Mouse (Mus musculus): ENCODE data around the gene C1qtnf9.

C1qtnf9 gene

DNA sequence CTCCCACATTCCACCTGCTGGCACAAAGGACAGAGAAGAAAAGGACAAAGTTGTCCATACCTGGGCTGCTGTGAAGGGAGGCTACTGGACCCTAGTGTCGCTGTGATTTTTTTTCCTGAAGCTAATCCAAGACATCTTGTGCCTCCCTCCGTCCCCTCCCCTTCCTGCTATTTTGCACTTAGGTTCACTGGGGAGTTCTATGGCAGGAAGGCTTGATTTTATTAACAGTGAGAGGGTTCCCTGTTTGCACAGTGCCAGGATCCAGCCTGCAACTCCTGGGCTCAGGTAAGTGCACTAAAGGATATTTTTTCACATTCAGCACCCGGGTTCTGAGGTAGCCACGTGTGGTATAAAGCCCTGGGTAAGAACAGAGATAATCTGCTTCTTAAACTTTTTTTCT lies at the start of gene C1qtnf9:
TSS of gene C1qtnf9 (plus strand) at position 251 of the 400 bp plus-strand sequence.
- DNase-seq (ENCODE audit: low read depth, low spot score): no peak

DNA sequence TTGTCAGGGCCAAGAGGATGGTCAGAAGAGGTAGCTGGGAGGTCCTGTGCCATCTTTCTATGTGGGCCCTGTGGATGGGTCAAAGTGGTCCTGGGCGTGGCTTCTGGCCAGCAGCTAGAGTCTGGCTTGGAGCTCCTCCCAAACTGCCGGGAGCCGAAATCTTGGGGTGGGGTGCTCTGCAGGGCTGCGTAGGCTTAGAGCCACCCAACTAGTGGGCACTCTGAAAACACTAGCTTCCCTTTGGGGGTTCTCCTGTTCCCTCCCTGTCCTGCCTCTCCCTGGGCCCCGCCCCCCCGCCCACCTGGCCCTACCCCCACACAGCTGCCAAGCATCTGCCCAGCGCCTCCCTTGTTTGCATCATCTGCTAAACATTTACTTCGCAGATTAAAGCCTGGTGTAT lies 46.6 kb upstream of the C1qtnf9 start:
- no peak for DNase-seq (ENCODE audit: low read depth, low spot score)

DNA sequence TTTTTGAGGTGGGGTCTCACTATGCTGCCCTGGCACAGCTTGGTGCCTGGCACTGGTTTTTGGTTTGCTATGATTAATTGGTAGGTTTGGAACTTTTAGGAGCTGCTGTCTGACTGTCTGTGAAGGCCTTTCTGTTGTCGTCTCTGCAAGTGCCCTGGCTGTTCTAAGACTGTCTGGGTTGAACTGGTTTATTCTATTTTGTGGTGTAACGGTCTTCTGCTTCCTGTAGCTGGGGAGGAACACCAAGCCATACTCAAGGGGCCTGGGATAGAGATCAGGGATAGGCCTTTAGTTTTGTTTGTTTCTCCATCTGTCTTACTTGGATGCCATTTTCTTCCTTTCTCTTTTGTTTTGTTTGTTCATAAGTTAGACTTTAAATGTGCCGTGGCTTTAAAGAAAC lies 46.0 kb upstream of the C1qtnf9 start:
- DNase-seq (ENCODE audit: low read depth, low spot score): no peak

DNA sequence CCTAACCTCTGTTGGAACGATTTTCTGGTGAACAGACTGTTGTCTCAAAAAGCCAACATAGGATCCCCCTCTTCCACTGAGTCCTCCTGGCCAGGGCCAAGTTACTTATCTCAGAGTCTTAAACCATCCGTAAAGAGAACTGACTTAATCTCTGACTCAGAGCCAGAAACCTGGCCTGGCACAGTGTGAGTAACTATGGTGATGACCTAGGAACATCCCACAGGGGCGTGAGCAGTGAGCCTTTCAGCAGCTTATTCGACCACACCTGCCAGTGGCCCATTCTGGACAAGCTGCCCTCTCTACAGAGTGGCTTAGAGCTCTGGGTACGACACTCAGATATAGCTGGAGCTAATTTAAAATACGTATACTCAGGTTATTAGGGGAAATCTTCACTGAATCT lies 41.8 kb upstream of the C1qtnf9 start:
- DNase-seq (ENCODE audit: low read depth, low spot score): peak; percentile 25

DNA sequence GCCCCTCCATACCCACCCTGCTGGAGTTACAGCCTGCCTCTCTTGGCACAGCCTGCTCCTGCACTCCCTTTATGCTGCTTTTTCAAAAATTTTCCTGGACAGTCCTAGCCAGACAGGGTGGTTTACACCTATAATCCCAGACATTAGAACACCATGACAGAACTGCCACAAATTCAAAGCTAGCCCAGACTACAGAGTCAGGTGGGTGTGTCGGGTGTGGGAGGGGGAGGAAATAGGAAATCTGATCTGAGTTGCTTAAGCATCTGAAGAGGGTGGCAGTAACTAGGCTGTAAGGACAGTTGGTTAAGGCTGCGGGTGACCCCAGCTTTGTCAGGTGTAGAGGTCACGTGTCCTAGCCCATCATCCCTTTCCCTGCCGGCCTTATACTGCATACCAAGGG lies 40.8 kb upstream of the C1qtnf9 start:
- DNase-seq (ENCODE audit: low read depth, low spot score): no peak

DNA sequence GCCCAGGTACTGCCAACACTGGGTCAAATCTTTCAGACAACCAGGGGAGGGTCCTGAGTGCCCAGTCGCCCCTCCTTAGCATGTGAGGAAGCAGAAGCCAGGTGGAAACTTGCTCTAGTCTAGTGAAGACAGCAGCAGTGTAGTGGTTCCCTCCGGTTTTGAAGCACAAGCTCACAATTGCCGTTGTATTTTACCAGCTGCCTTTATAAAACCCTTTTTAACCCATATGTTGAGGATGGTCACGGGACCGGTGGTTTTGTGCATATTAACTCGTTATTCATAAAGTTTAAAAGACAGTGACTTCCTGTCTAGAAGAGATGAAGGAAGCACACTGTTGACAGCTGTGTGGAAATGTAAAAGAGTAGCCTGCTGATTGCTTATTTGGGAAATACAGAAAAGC lies 35.9 kb upstream of the C1qtnf9 start:
- DNase-seq (ENCODE audit: low read depth, low spot score): no peak

DNA sequence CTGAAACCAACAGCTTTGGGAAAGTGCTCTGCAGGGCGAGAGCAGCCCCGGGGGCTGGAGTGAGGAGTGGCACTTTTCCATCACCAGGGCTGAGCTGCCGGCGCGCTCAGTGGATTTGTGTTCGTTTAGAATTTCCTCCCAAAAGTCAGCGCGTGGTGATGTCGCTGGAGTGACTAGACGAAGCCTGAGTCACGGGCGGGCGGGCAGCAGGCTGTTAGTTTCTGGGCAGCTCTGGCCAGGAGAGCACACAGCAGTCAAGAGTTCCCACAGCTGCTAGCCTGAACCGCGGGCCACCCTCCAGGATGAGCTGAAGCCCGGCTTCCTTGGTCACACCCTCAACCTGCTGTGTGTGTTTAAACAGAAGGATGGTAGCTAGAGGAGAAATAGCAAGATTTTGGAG lies 35.1 kb upstream of the C1qtnf9 start:
- DNase-seq (ENCODE audit: low read depth, low spot score): peak; percentile 42

DNA sequence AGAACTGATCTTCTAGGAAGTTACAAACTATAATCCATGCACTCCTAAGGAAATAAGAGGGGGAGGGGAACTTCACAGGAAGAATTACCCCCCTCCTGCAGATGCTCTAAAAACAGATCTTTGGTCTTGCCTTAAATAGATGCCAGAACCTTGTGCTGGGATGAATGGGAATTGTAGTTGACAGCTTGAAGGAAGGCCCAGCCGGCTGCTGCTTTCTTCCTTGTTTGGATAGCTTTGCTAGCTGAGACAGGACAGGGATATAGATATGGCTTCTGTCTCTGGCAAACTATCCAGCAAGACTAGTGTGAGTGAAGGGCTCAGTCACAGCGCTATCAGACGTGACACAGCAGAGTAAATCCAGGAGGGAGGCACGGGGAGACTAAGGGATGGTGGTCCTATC lies 34.2 kb upstream of the C1qtnf9 start:
- DNase-seq (ENCODE audit: low read depth, low spot score): no peak

DNA sequence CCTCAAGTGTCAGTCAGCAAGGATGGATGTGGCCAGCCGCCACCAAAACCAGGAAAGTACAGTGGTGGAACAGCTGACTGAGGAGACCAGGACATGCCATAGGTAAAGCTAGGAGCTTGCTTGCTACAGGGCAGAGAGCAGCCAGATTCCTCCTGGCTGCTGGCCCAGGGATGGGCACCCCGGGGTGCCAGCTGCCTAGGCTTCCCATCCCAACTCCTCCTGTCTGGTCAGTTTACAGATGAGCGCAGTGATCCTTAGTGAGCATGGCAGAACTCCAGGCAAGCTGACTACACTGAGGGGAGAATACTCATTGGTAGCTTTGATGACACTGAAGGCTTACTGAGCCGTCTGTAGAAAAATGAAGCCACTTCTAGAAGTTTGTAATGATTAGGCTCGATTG lies 32.7 kb upstream of the C1qtnf9 start:
- no peak for DNase-seq (ENCODE audit: low read depth, low spot score)

DNA sequence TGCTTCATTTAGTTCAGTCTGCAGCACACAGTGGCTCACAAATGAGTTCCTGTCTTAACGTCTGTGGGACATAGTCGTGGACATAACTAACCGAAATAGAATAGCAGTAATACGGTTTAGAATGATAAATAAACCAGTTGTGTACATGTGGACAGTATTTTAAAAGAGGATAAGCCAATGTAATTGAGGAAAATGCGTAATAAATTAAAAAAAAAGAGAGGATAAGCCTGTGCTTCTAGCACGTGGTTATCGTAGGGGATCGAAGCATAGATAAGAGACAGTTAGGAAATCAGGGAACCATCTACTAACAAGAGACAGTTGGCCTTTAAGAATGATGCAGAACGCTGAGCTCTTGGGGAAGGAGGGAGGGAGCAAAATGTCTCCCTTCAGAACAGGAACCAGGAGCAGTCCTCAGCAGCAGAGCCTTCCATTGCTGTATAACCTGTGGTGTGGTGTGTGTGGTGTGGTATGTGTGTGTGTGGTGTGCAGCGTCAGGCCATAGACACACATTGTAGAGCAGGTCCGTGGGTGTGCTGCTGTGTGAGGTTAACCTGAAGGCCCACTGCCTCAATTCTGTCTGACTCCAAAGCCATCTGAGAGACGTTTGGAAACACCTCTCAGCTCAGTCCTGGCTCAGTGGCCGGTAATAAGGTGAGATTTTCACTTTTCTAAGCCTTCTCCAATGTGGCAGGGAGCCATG lies 31.9 kb upstream of the C1qtnf9 start:
- DNase-seq (ENCODE audit: low read depth, low spot score): no peak

DNA sequence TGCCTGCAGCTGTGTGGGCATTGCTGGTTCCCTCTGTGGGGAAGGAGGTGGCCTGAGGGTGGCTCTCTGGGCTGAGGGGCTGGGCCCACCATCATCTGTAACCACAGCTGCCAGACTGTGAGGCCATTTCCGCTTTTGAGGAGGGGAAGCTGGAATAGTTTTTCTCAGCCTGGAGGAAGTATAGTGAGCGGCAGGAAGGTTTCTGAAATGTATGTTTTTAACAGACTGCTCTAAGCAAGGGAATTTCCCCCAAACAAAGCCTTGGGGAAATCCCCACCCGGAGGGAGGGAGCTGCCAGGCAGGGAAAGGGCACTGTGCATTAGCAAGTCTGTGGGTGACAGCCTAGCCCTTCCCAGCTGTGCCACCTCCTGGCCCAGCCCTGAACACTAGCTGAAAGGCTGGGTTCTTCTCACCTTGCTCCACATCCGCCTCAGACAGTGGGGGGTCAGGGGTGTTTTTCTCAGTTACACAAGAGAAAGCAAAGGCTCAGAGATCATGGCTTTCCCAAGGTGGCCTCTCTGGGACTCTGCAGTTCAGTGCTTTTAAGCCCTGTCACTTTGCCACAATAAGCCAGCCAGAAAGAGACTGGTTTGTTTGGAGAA lies 31.2 kb upstream of the C1qtnf9 start:
- peak; percentile 6 for DNase-seq (ENCODE audit: low read depth, low spot score)

DNA sequence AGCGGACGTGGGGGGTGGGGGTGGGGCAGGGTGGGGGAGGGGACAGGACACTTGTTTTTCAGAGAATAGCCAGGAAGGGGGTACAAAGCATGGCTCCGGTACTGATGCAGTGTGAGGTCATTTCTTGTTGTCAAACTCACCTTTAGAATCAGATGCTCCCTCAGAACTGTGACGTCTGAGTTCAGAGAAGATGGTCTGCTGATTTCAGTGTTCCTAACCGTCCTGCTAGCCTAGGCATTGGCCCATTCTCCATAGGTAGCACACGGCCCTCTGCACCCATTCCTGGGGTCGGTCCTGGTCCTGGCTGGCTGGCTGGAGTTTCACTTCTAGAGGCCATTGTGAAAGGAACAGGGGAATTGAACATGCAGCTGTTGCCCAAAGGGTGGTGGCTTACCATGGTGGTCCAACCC lies 30.7 kb upstream of the C1qtnf9 start:
- no peak for DNase-seq (ENCODE audit: low read depth, low spot score)

DNA sequence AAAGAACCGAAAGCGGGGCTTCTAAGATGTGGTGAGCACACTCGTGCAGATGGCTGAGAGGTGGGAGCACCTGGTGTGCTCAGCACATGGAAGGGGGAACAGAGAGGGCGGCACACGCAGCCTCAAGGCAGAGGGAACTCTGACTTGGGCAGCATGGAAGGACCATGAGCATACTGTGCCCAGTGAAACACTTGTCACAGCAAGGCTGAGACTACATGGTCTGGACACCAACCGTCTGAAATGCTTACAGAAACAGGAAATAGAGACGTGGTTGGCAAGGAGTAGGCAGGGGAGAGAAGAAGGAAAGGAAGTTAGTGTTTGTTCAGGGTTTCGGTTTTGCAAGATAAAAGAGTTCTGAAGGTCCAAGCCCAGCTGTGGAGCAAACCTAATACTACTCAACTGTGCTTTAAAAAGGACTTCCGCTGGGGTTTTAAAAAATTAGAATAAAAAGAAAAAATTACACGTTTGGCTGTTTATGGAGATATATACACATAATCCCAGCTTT lies 29.4 kb upstream of the C1qtnf9 start:
- DNase-seq (ENCODE audit: low read depth, low spot score): no peak

DNA sequence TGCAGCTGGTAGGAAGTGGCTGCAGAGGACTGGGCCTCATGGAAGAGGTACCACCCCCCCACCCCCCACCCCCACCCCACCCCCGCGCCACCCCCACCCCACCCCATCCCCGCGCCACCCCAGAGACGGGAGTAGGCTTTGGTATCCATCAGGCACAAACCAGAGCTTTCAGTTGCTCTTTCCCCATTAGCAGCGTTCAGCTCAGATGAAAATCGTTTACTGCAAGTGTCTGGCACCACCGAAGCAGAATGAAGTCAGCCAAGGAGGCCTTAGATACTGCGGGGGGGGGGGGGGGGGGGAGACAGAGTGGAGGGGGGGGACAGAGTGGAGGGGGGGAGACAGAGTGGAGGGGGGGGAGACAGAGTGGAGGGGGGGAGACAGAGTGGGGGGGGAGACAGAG lies 28.8 kb upstream of the C1qtnf9 start:
- DNase-seq (ENCODE audit: low read depth, low spot score): no peak

DNA sequence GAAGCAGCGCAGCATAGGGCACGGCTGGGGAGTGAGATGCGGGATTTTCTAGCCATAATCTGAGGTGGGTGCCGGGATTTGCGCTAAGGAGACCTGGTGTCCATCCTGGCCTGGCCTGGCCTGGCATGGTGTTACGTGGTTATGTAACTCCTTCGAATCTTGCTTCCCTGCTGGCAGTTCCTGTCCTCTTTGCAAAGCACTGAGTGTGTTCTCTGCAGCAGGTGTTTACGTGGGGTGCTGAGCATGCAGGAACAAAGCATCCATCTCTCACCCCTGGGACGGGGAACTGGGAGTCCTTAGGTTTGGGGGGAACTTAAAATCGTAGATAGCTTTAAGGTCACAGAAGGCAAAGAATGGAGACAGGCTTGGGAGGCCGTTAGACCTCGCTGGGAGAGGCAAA lies 28.3 kb upstream of the C1qtnf9 start:
- DNase-seq (ENCODE audit: low read depth, low spot score): no peak

DNA sequence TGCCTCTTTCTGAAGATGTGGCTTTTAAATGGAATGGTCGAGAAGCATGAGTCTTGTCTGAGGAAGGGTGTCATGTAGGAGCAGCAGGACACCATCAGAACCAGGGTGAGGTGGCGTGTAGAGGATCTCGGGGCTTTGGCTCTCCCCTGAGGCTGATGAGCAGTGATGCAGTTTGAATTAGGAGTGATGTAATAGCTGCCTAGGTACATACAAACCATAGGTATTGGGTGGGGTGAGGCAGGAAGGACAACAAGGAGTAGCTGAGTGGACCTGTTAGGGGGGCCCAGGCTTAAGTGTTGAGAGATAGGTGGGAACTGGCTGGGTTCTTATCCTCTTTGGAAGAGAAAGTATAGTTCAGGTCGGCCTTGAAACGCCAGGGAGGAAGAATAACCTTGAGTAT lies 27.4 kb upstream of the C1qtnf9 start:
- DNase-seq (ENCODE audit: low read depth, low spot score): no peak

DNA sequence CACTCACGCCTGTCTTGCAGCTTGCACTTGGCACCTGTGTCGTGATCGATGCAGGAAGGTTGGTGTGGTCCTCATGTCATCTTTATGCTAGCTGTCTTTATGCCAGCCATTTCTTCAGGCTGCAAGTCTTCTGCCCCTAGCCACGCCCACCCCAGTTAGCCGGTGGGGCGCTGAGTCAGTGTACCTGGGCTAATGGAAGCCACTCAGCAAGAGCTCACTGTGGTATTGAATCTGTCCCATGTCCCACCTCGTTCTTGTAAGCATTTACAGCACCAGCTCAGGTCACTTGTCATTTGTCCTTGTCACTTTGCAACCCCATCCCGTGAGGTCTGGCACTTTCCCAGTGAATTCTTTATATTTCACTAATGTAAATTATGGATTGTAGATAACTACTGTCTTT lies 26.9 kb upstream of the C1qtnf9 start:
- DNase-seq (ENCODE audit: low read depth, low spot score): no peak

DNA sequence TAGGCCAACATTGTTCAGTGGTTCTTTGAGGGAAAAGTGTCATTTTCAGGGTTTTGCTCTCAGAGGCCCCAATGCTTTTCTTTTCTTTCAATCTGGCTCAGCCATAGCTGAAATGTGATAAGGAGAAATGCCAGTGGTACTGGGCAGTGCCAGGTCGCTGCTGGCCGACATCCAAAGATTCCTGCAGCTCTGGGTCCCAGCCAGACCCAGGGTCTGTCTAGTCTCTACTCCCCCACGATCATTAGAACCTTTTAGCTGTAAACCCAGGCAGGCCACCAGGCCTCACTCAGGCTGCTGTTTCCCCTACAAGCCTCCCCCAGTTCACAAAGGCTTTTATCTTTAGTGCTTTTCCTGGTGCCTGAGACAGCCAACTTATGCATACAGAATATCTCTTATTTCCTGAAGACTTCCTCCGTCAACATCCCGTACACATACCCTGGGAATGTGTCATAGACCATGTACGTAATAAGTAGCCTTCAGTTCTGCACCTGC lies 26.4 kb upstream of the C1qtnf9 start:
- no peak for DNase-seq (ENCODE audit: low read depth, low spot score)

DNA sequence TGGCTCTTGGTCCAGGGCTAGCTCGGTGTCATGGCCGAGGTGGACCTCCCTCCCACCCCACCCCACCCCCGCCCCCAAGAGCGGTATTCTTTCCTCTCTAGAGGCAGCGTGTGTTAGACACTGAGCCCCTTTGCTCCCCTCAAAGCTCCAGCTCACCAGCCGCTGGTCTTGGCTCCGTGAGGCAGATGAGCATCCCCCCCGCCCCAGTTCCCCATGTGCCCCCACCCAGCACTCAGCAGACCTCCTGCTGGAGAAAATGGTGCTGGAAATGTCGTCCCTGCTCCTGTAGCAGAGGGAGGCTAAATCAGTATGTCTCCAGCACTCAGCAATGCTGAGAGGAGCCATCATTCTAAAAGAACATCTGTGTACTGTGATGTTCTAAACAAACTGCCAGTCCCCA lies 24.3 kb upstream of the C1qtnf9 start:
- no peak for DNase-seq (ENCODE audit: low read depth, low spot score)

DNA sequence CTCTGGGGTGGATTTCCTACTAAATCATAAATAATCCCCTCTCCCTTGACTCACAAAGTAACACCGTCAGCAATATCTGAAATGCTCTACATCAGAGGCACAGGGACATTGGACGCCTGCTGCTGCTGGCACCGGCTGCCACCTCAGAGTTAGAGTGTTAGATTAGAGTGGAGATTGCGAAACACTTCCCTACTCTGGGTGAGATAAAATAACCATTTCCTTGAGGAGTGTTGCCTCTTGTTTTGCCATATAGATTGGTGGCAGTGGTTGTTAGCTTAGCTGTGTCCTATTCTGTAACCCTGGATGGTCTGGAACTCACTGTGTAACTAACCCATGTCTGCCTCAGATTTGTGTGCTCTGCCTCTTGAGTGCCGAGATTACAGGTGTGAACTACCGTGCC lies 22.7 kb upstream of the C1qtnf9 start:
- DNase-seq (ENCODE audit: low read depth, low spot score): no peak

DNA sequence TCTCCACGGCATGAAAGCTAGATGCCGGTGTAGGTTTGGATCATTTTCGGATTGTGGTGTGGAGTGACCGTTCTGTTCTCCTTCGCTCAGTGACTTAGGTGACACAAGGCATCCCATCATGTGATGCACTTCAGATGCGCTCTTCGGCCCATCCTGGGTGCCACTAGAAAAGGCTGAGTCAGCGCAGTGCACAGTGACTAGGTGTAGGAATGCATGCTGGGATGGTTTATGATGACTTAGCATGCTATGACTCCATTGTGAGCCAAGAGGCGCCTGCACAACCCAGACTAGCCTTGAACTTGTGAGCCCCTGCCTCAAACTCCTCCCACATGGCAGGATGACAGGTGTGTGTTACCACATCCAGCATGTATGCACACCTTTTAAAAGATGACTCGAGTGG lies 21.8 kb upstream of the C1qtnf9 start:
- no peak for DNase-seq (ENCODE audit: low read depth, low spot score)

DNA sequence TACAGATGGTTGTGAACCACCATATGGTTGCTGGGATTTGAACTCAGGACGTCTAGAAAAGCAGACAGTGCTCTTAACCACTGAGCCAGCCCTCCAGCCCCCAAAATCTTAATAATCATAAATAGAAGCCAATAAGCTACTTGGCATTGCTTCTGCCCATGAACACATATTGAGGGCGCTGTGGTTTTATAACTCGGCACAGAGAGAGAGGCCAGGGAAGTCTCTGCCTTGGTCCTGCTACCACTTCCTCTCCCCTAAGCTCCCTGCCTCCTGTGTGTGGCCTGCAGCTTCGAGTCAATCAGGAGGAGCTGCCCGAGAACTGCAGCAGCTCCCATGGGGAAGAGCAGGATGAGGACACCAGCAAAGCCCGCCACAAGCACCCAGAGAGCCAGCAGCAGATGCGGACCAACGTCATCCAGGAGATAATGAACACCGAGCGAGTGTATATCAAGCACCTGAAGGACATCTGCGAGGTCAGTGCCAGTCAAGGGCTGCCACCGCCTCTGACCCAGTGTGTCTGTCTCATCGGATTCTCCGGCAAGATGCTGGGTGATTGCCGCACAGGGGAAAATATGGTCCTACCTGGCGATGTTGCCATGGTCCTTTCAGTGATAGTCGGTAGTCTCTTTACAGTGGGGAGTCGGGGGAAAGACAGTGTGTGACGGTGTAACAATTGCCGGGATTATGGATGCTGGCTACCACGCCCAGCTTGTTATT lies 20.6 kb upstream of the C1qtnf9 start:
- no peak for DNase-seq (ENCODE audit: low read depth, low spot score)

DNA sequence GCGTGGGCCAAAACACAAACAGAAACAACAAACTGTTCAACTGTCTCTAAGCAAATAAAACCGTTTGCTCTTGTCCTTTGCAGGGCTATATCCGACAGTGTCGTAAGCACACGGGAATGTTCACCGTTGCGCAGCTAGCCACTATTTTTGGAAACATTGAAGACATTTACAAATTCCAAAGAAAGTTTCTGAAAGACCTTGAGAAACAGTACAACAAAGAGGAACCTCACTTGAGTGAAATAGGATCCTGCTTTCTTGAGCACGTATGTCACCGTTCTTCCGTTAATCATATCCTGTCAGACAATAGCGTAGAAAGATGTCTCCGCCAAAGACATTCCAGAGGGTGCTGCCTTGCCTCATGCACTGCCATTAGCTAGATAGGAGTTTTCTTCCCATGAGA lies 18.1 kb upstream of the C1qtnf9 start:
- DNase-seq (ENCODE audit: low read depth, low spot score): no peak

Data from 3T3-L1 (cell line).